Mouse (Mus musculus) brain, embryonic 14.5 days (tissue): ENCODE results near the gene Tex13c1. TPM values are rescaled to one million over a fixed set of nuclear protein-coding genes. Genes with fewer than 3 reads are reported as not detected.

Experiments used
- DNase-seq: peaks from one replicate; pipeline ENCODE4 v3.0.0-alpha.2; 2011; ENCODE audit warnings: low read depth
- CTCF ChIP-seq: fragments of 200-500 bp; IDR thresholded peaks from 2 replicates; pipeline ENCODE4 v1.5.1; 2012; ENCODE audit warnings: inconsistent platforms, mild to moderate bottlenecking, moderate library complexity, borderline replicate concordance; ENCODE audit not compliant: insufficient read depth, insufficient read length; ENCODE audit errors: extremely low read depth
- POLR2A ChIP-seq: fragments of 200-500 bp; IDR thresholded peaks from 2 replicates; pipeline ENCODE4 v1.6.1; 2012; ENCODE audit warnings: mild to moderate bottlenecking, inconsistent platforms, borderline replicate concordance; ENCODE audit not compliant: poor library complexity, insufficient read depth, insufficient read length, severe bottlenecking; ENCODE audit errors: extremely low read depth
- polyA plus RNA-seq: library from polyadenylated mRNA; depleted of rRNA; stranded (reverse); fragments of >200 nt; gene quantifications from 2 replicates; pipeline ENCODE4 v1.2.3, GENCODE M21; 2012; rRNA removed

The Tex13c1 gene
- not detected in 2 replicates for polyA plus RNA-seq

DNA sequence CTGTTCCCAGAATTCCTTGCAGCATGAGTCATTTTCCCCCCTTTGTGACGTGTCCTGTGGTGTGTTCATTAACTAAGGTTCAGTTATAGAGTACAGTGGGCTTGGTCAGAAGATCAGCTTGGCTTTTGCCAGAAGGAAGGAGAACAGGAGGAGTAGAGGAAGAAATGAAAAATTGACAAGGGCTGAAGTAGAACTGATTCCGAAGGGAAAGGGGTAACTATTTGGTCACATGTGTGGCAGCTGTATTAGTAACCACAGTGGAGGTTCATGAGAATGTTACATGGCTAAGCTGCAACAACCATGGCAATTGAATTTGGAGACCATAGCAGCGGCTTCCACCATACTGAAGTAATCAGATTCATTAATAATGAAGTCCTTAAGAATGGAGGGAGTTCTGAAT, at the start of gene Tex13c1:
Gene Tex13c1 (plus strand): TSS at position 301 of the 400 bp plus-strand sequence.
- no peak for DNase-seq
- no peak for TF ChIP-seq POLR2A
- TF ChIP-seq CTCF, result no peak

Other genes starting within 250 kb of the Tex13c1 start
- 14.1 and 21.3 TPM in 2 replicates for gene Tenm1, start 162.0 kb upstream of the Tex13c1 start, polyA plus RNA-seq